Mouse (Mus musculus): ENCODE measurements at regions not wholly inside any gene's neighbourhood (a gene's known extent, or its start where the extent isn't known, plus 50 kb on each side); places are given as distances from the start of the nearest gene placed in this dataset.

DNA sequence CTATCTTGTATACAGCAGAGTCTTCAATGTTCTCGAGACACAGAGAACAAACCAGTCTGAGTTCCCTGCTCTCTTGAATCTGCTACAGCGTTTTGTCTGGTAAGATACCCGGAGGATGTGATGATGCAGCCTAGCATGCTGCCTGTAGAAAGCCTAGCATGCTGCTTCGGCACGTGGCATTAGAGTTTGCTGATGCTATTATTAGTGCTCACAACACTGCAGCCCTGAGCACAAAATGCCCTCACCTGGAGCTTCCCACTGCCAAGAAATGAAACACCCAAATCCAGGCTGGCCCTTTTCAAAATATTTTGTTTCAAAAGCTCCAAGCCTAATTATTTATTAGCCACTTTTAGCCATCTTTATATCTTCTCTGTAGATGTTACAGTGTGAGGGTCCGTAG is 634.3 kb downstream of the Tox3 start:
- TF ChIP-seq POLR2A (IDR thresholded peaks at IDR 0.05; ENCODE audit: extremely low read depth, insufficient read depth, low read length) (no peak), CTCF (IDR thresholded peaks at IDR 0.05; ENCODE audit: low read depth, low read length) (no peak)
